Mouse (Mus musculus): ENCODE results near the gene Rbms1.

Rbms1 gene

GRCm38 (mm10) chr2:60712483-60712882 lies 250.5 kb downstream of the Rbms1 start:
- DNase-seq (ENCODE audit: low read depth), result no peak

- no peak for DNase-seq (ENCODE audit: low read depth)
These were observed 251.7 kb downstream of the Rbms1 start for GRCm38 (mm10) chr2:60711098-60711880.

GRCm38 (mm10) chr2:60710317-60710716 lies 252.7 kb downstream of the Rbms1 start:
- DNase-seq (ENCODE audit: low read depth), result no peak

- DNase-seq (ENCODE audit: low read depth), result no peak
These were observed 254.3 kb downstream of the Rbms1 start for GRCm38 (mm10) chr2:60708671-60709070.

- no peak for DNase-seq (ENCODE audit: low read depth)
These were observed 256.1 kb downstream of the Rbms1 start for GRCm38 (mm10) chr2:60706866-60707265.

- no peak for DNase-seq (ENCODE audit: low read depth)
These were observed 257.6 kb downstream of the Rbms1 start for GRCm38 (mm10) chr2:60705426-60705825.

- DNase-seq (ENCODE audit: low read depth), result no peak
These were observed 259.7 kb downstream of the Rbms1 start for GRCm38 (mm10) chr2:60703315-60703714.

GRCm38 (mm10) chr2:60700956-60701355 lies 262.0 kb downstream of the Rbms1 start:
- DNase-seq (ENCODE audit: low read depth), result no peak
